Mouse (Mus musculus) G1E (cell line): ENCODE measurements around the gene Atr. TPM values are rescaled to one million over a fixed set of nuclear protein-coding genes. Genes with fewer than 3 reads are reported as not detected.

ENCODE experiments used
- ATAC-seq: 2 replicates; pipeline ENCODE4 v1.8.0; 2016; ENCODE audit warnings: mild to moderate bottlenecking; ENCODE audit not compliant: insufficient number of reproducible peaks, poor library complexity, low FRiP score, severe bottlenecking; ENCODE audit errors: extremely low read depth
- DNase-seq: peaks from one replicate; pipeline ENCODE4 v3.0.0; 2012; ENCODE audit warnings: low spot score
- H3K27me3 ChIP-seq: 2 replicates; pipeline ENCODE4 v1.6.1; 2012; ENCODE audit warnings: mild to moderate bottlenecking, low read length, inconsistent platforms; ENCODE audit not compliant: insufficient read depth
- H3K36me3 ChIP-seq: replicated peaks from 2 replicates; pipeline ENCODE3; 2012; ENCODE audit warnings: mild to moderate bottlenecking, inconsistent platforms
- H3K4me1 ChIP-seq: 2 replicates; pipeline ENCODE4 v1.6.1; 2012; ENCODE audit warnings: low read depth, low read length, inconsistent platforms, mixed read lengths; ENCODE audit not compliant: insufficient read depth
- H3K4me3 ChIP-seq: 2 replicates; pipeline ENCODE4 v1.5.1; 2012; ENCODE audit warnings: low read depth, mild to moderate bottlenecking, inconsistent platforms, low read length, moderate library complexity, mixed read lengths
- H3K9me3 ChIP-seq: replicated peaks from 2 replicates; pipeline ENCODE4 v1.6.1; 2012; ENCODE audit warnings: inconsistent platforms
- CTCF ChIP-seq: IDR thresholded peaks from 2 replicates; pipeline ENCODE4 v1.5.1; 2012; ENCODE audit warnings: low read depth, low read length, inconsistent platforms, mixed read lengths
- GATA1 ChIP-seq: IDR thresholded peaks from 2 replicates; pipeline ENCODE4 v1.6.1; 2012; ENCODE audit warnings: borderline replicate concordance, low read length, inconsistent platforms, mixed read lengths
- GATA2 ChIP-seq: IDR thresholded peaks from 2 replicates; pipeline ENCODE4 v1.6.1; 2012; ENCODE audit warnings: low read depth, low read length, inconsistent platforms, borderline replicate concordance
- POLR2AphosphoS5 ChIP-seq: IDR thresholded peaks from 2 replicates; pipeline ENCODE4 v1.6.1; 2012; ENCODE audit warnings: low read depth, low read length, inconsistent platforms; ENCODE audit not compliant: insufficient replicate concordance
- TAL1 ChIP-seq: conservative IDR thresholded peaks from 2 replicates; pipeline ENCODE4 v1.6.1; 2012; ENCODE audit warnings: low read depth, low read length, inconsistent platforms, mixed read lengths
- polyA plus RNA-seq: library from polyadenylated mRNA; stranded (reverse); fragments of >175 nt; gene quantifications from 2 replicates; pipeline ENCODE4 v1.2.3, GENCODE M21; 2012
- total RNA-seq, 2 experiments: library from RNA; stranded (forward) in 1 of 2; stranded (reverse) in 1 of 2; fragments of 200-1000 nt in 1 of 2; fragments of >200 nt in 1 of 2; fragmentation: Nextera tagmentation in 1 of 2; gene quantifications; 2 replicates each; pipeline ENCODE4 v1.2.3; 2014 to 2017

Atr gene
- total and polyA plus RNA-seq, 3 experiments, result 6.9 to 116 (median 80.1) TPM

DNA sequence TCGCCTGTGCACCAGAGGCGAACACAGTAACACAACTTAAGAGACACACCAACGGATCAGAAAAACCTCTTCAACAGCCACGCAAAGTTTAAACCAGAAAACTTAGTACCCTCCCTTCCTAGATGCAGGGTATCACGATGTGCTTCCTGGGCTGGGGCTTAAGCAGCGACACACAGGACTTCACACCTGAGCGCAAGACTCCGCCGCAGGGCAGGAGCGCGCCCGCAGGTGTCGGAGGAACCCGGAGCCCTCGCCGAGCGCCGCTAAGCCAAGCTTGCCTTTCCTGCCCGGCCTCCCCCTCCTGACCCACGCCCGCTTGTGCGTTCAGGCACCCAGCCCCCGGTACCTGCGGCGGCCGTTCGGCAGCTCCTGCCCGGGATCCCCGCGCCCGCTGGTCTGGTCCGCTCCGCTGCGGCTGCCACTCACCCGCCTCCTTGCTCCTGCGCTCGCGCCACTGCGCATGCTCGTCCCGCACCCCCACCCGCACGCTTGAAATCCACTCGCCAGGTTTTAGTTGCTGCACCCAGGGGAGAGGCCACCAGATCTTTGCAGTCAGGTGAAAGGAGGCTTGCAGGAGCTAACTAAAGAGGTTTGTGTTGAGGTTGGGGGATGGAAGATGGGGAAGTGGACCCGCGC lies 12.5 kb upstream of the Atr start, which contains the start of gene Pls1:
Gene Pls1 (minus strand): TSS at position 487 of the 636 bp plus-strand sequence.
- Histone ChIP-seq H3K36me3 (no peaks in the 10 kb centered on the region), H3K4me3 (no peak within 1 kb of the TSS), H3K9me3 (no peaks in the 10 kb centered on the region), H3K27me3 (peaks cover 24% of the 10 kb centered on the region), H3K4me1 (peaks cover 5% of the 10 kb centered on the region; the same call in 1 of the 2 replicates)
- TF ChIP-seq POLR2AphosphoS5, result no peak
- no peak for TF ChIP-seq GATA1
- TF ChIP-seq CTCF, result no peak
- no peak for TF ChIP-seq TAL1
- no peak for TF ChIP-seq GATA2
- DNase-seq, result no peak
- ATAC-seq, result no peak

DNA sequence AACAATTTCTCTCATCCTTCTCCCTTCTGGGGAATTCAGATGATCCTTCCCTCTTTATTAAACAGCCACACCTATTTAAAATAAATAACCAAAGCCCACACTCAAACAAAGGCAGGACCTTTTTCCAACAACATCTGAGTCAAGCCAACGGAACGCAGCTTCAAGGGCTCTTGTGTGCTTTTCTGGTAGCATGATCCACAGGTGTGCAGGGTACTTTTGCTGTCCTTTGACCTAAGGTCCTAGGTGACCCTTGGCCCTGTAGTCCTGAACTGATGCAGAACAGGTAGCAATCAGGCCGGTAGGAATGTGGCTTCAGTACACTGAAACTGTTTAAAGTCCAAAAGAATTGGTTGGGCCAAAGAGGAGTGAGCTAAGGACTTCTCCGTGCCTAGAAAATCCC lies 11.7 kb upstream of the Atr start:
- peaks cover 5% of the 10 kb centered on the region; the same call in 1 of the 2 replicates for H3K4me1 ChIP-seq
- H3K4me3 ChIP-seq, result no peak overlapping the region
- DNase-seq, result no peak
- H3K36me3 ChIP-seq, result no peaks in the 10 kb centered on the region
- H3K9me3 ChIP-seq, result no peaks in the 10 kb centered on the region
- no peak for ATAC-seq
- H3K27me3 ChIP-seq, result peaks cover 24% of the 10 kb centered on the region
- TF ChIP-seq GATA2, result no peak
- no peak for TF ChIP-seq GATA1

DNA sequence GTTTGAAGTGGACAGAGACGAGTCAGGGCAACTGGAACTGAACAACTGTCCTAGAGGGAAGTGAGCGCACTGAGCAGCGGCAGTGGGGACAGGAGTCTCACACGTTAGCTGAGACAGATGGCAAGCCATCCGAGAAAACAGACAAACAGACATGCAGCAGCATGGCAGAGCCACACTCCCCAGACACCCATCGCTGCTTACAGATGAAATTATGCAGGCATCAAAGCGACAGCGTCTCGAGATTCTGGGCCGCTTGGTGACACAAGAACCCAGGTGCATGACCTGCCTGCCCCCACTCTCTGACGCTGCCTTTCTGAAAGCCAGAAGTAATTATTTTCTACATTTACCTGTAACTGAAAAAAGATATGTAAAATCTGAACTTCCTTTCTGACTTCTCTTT lies 5.7 kb upstream of the Atr start:
- no peak overlapping the region for H3K4me3 ChIP-seq
- no peaks in the 10 kb centered on the region for H3K36me3 ChIP-seq
- ATAC-seq (no peak), DNase-seq (no peak)
- TF ChIP-seq CTCF, result no peak
- TF ChIP-seq POLR2AphosphoS5, result no peak
- TF ChIP-seq TAL1, result no peak
- TF ChIP-seq GATA1, result no peak
- no peak for TF ChIP-seq GATA2
- peaks cover 4% of the 10 kb centered on the region for H3K4me1 ChIP-seq
- H3K9me3 ChIP-seq, result no peaks in the 10 kb centered on the region
- H3K27me3 ChIP-seq, result peaks cover 4% of the 10 kb centered on the region; the same call in 1 of the 2 replicates

- Histone ChIP-seq H3K4me3 (no peak overlapping the region), H3K27me3 (peaks cover 4% of the 10 kb centered on the region; the same call in 1 of the 2 replicates), H3K9me3 (no peaks in the 10 kb centered on the region), H3K36me3 (no peaks in the 10 kb centered on the region), H3K4me1 (peaks cover 10% of the 10 kb centered on the region)
- DNase-seq (peak; percentile 10), ATAC-seq (peak; percentile 45; the same call in 1 of the 2 replicates)
- TF ChIP-seq CTCF (peak; percentile 52), GATA1 (no peak)
Observed at GRCm38 (mm10) chr9:95852896-95853295, 4.5 kb upstream of the Atr start.

GRCm38 (mm10) chr9:95854891-95855290 lies 2.5 kb upstream of the Atr start:
- Histone ChIP-seq H3K4me1 (peaks cover 13% of the 10 kb centered on the region), H3K27me3 (peaks cover 4% of the 10 kb centered on the region; the same call in 1 of the 2 replicates), H3K9me3 (no peaks in the 10 kb centered on the region), H3K36me3 (no peaks in the 10 kb centered on the region), H3K4me3 (no peak overlapping the region)
- DNase-seq, result no peak
- no peak for ATAC-seq
- TF ChIP-seq POLR2AphosphoS5 (no peak), GATA2 (no peak), CTCF (no peak), TAL1 (no peak), GATA1 (no peak)

DNA sequence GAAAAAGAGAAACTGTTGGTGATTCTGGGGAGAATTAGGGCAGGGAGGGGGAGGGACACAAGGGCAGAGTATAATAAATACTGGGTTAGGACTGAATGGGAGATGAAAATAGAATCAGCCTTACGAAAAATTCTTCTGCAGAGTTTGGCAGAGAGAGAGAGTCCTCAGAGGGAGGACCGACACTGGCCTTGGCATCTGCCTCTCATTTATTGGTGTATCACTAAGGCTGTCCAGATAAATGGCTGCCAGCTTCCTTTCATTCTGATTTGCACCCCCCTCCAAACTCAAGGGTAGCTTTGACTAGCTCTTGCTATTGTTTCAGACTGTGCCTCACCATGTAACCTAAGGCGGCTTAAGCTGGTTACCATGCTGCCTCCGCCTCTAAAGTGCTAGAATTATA lies 1.4 kb upstream of the Atr start:
- ATAC-seq, result no peak
- Histone ChIP-seq H3K4me1 (peaks cover 13% of the 10 kb centered on the region), H3K4me3 (no peak overlapping the region)

DNA sequence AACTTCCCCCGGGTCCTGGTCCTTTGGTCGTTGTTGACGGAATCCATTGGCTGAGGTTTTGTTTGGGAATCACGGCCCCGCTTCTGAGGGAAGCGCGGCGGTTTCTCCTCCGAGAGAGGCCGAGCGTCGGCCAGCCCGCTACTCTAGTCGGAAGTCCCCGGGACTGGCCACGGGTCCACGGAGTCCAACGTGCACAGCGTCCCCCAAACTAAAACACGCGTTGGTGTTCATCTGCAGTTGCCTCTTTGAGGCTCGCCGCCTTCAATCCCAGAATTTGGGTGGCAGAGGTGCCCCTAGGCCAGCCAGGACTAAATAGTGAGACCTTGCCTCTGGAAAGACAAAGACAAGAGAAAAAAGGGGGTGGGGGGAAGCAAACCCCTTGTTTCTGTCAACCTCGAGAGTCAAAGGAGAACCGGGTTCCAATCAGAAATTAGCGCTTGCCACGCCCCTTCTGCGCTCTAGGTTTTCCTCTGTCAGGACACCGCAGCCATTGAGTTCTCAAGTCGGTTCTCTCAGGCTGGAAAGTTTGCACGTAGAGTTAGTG lies 702 bp downstream of the Atr start:
- Histone ChIP-seq H3K27me3 (no peaks in the 10 kb centered on the region), H3K36me3 (peaks cover 15% of the 10 kb centered on the region), H3K4me3 (peak overlapping the region; percentile 97), H3K9me3 (no peaks in the 10 kb centered on the region), H3K4me1 (peaks cover 13% of the 10 kb centered on the region)
- no peak for TF ChIP-seq GATA2
- TF ChIP-seq GATA1, result no peak
- TF ChIP-seq POLR2AphosphoS5, result no peak
- TF ChIP-seq TAL1, result no peak
- TF ChIP-seq CTCF, result no peak
- ATAC-seq (peak; percentile 58), DNase-seq (peak; percentile 32)

More for the DNA sequence above, 1.4 kb upstream of the Atr start:
- Histone ChIP-seq H3K27me3 (peaks cover 4% of the 10 kb centered on the region; the same call in 1 of the 2 replicates), H3K36me3 (peaks cover under 1% of the 10 kb centered on the region), H3K9me3 (no peaks in the 10 kb centered on the region)
- TF ChIP-seq GATA2, result no peak
- no peak for TF ChIP-seq POLR2AphosphoS5
- no peak for TF ChIP-seq GATA1
- no peak for TF ChIP-seq TAL1
- TF ChIP-seq CTCF, result no peak
- no peak for DNase-seq
